Mouse (Mus musculus) layer of hippocampus, adult 9-11 months (tissue): ENCODE measurements at regions not wholly inside any gene's neighbourhood (a gene's known extent, or its start where the extent isn't known, plus 50 kb on each side); places are given as distances from the start of the nearest gene placed in this dataset.

ENCODE experiments used
- DNase-seq: peaks from one replicate; pipeline ENCODE4 v3.0.0; 2022

- DNase-seq = no peak
Measured at GRCm38 (mm10) chr13:14898495-14898894, 268.5 kb downstream of the AW209491 start.

- no peak for DNase-seq
Measured at GRCm38 (mm10) chr13:14930137-14930785, 300.3 kb downstream of the AW209491 start.

- no peak for DNase-seq
Measured at GRCm38 (mm10) chr13:14966187-14966726, 336.3 kb downstream of the AW209491 start.

- DNase-seq = no peak
Measured at GRCm38 (mm10) chr13:15002700-15003099, 372.7 kb downstream of the AW209491 start.

- no peak for DNase-seq
Measured at GRCm38 (mm10) chr13:15011638-15012037, 381.7 kb downstream of the AW209491 start.

- DNase-seq = peak; percentile 5
Measured at GRCm38 (mm10) chr13:15018811-15019745, 389.1 kb downstream of the AW209491 start.

GRCm38 (mm10) chr13:15026601-15027000 is 396.6 kb downstream of the AW209491 start:
- no peak for DNase-seq

- no peak for DNase-seq
Measured at GRCm38 (mm10) chr13:15052667-15053375, 410.2 kb upstream of the Gli3 start.

- DNase-seq = no peak
Measured at GRCm38 (mm10) chr13:15054705-15055104, 408.3 kb upstream of the Gli3 start.

GRCm38 (mm10) chr13:15078635-15079094 is 384.4 kb upstream of the Gli3 start:
- peak; percentile 19 for DNase-seq

GRCm38 (mm10) chr13:15079148-15079547 is 383.9 kb upstream of the Gli3 start:
- no peak for DNase-seq

- no peak for DNase-seq
Measured at GRCm38 (mm10) chr13:15082255-15082932, 380.6 kb upstream of the Gli3 start.

- DNase-seq = no peak
Measured at GRCm38 (mm10) chr13:15094836-15095235, 368.2 kb upstream of the Gli3 start.

GRCm38 (mm10) chr13:15107753-15108305 is 355.2 kb upstream of the Gli3 start:
- no peak for DNase-seq

GRCm38 (mm10) chr13:15113383-15113782 is 349.7 kb upstream of the Gli3 start:
- DNase-seq = no peak

GRCm38 (mm10) chr13:15130249-15130648 is 332.8 kb upstream of the Gli3 start:
- peak; percentile 14 for DNase-seq

- DNase-seq = no peak
Measured at GRCm38 (mm10) chr13:15146167-15146566, 316.9 kb upstream of the Gli3 start.

- no peak for DNase-seq
Measured at GRCm38 (mm10) chr13:15180898-15181297, 282.1 kb upstream of the Gli3 start.

- DNase-seq = no peak
Measured at GRCm38 (mm10) chr13:15211635-15212352, 251.2 kb upstream of the Gli3 start.

- DNase-seq = peak; percentile 5
Measured at GRCm38 (mm10) chr13:15212353-15212850, 250.6 kb upstream of the Gli3 start.

- DNase-seq = no peak
Measured at GRCm38 (mm10) chr13:15221322-15221721, 241.7 kb upstream of the Gli3 start.
